Mouse (Mus musculus): Measurements from ENCODE around the gene Slc25a45.
"Not testable (repeated sequence)": the region's sequence is repeated elsewhere in the genome, so short reads cannot be mapped to it uniquely, and the experiment has no call there.

Slc25a45 gene

DNA sequence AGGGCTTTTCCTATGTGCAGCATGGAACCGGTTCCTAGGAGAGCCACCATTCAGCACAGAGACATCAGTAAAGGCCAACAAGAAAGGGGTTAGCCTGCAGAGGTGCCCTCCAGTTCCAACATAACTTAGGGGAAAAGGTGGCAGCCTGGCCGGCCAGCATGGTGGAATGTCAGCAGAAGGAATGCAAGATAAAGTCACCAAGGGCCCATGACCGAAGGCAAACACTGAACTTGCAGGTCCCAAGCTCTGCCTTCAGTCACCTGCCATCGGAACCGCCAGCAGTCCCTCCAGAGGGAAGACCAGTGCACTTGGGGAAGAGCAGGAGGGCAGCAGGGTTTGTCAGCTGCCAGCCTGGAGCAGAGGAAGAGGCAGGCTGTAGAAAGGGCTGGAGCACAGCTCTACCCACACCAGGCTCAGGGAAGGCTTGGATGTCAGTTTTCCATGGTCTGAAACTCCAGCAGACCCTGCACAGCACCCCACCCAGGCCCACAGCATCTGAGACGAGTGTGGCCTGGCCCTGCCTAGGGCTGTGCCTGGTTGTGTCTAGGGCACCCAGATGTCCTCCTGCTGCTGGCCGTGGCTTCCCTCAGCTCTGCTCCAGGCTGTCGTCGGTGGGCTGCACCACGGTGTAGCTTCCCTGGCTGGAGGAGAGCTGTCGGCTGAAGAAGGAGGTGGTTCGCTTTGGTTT lies 25.4 kb upstream of the Slc25a45 start:
- DNase-seq (ENCODE audit: extremely low spot score, low spot score), result no peak

DNA sequence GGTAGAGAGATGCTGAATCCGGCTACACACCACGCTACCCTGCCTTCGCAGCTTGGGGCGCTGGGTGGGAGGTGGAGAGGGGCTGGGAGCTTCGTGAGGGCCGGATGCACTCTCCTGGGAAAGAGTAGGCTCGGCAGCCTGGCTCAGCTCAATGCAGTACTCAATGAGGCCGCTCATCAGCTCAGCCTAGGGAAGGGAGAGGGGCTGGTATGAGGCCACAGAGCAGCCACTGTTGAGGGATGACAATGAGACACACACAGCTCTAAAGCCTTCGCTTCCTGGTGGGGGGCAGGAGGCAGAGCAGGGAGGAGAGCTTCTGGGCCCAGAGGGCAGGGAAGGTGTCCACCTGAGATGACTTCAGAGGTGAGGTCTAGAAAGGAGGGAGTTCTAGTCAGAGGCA lies 21.0 kb upstream of the Slc25a45 start:
- DNase-seq (ENCODE audit: extremely low spot score, low spot score), result no peak

DNA sequence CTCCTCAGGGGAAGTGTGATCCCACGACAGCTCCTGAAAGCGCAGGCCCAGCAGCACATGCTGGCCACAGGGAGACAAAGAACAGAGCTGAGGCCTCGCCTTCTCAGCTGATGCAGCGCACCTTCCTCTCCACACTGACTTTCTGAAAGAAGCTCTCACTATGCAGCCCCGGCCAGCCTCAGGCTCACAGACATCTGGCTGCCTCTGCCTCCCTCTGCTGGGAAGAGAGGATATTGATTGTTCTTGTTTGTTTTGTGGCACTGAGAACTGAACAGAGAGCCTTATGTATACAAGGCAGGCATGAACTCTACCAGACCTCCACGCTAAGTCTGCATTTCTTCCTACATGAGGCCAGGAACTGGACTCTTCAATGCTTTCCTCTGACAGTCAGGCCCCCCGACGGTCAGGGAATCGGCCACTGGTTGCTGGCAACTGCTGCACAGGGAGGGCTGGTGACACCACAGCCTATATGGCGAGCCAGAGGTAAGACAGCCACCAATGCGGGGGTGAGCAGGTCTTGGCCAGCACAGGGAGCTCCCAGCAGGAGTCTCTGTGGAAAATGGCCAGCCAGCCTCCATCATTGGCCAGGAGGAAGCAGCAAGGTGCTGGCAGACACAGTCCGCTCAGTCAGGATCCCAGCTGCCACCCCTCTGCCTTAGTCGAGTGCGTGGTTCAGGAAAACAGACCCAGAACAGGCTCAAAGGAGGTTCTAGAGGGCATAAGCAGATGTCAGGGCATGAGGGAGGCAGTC lies 15.1 kb upstream of the Slc25a45 start:
- no peak for DNase-seq (ENCODE audit: extremely low spot score, low spot score)

DNA sequence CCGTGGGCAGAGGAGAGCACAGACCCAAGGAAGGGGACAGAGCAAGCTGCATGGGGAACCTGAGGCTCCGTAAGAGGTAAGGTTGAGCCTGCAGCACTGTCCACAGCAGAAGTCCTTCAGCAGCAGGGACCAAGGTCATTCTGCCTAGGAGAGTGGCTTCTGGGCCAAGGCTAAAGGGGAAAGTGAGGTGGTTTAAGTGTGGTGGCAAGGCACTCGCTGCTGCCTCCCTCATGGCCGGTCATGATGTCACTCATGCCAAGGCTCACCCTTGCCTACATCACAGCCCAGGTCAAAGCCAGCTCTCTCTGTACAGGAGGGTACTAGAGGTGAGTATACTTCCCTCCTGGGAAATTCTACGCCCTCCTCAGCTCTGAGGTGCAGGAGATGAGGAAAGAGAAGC lies 13.8 kb upstream of the Slc25a45 start:
- no peak for DNase-seq (ENCODE audit: extremely low spot score, low spot score)

DNA sequence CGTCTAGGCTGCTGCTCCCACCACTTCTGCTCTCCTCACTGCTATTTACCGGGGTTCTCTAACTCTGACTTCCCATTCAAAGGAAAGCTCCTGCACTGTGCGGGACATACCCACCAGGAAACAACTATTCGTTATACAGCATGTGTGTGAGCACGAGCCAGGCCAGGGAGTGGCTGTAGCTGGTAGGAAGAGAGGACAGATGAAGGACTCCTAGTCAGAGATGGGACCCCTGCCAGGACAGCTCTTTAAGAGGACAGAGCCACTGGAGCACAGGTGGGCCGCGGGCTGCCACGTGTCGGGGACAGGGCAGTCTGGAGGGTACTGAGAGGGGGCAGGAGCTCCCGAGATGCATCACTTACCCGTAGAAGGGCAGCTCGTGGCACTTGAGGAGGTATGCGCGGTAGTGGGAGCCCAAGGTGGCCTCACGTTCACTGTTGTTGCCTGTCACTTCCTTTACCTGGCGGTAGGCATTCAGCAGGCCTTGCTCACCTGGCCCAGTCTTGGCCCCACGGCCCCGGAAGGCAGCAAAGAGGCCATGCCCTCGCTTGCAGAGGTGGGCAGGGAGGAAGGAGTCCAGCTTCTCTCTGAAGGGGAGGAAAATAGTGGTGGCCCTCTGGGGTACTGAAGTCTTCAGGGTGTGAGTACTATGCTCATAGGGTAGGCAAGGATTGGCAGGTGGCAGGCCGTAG lies 12.8 kb upstream of the Slc25a45 start:
- DNase-seq (ENCODE audit: extremely low spot score, low spot score), result no peak

DNA sequence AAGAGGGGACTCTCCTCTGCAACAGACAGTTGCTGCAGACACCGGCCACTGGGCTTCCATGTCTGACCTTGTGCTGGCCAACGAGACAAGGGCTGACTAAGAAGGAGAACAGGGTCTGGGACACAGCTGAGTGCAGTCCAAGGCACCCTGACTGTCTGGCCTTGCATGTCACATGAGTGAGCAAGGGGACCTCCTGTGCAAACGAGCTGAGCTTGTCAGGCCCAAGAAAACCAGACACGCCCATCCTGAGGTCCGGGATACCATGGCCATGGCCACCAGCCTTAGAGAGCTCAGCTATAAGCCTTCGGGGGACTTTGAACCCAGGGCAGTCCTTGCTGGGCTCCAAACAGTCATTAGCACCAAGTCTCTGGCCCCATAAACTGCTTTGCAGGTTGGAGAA lies 9.5 kb upstream of the Slc25a45 start:
- no peak for DNase-seq (ENCODE audit: extremely low spot score, low spot score)

DNA sequence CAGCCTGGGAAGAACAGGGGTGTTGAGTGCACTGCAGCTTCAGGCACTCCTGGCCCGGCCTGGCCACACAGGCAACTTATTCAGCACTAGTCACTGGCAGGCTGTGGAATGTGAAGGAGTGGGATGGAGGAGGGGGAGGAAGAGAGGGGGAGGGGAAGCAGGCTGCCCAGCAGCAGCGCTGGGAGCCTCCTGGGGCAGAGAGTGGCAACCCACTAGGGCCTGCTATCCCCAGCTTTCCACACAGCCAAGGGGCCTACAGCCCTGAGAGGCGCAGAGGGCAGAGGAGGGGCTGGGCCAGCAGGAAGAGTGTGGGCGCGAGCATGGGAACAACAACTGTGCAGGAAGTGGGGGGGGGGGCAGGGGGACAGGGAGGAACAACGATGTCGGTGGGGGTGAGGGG lies 6.3 kb upstream of the Slc25a45 start:
- peak; percentile 57 for DNase-seq (ENCODE audit: extremely low spot score, low spot score)

DNA sequence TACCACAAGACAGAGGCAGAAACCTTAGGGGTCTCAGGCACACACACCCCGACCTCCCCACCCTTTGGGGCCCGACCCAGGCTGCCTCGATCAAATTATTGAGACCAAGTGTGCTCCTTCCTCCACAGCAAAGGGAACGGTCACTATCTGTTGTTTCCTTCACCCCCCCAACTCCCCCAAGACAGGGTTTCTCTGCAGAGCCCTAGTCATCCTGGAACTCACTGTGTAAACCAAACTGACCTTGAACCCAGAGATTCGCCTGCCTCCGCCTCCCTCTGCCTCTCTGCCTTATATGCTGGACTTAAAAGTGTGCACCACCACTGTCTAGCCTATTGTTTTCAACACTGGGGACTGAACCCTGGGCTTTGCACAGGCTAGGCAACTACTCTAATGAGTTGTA lies 5.9 kb upstream of the Slc25a45 start:
- DNase-seq (ENCODE audit: extremely low spot score, low spot score), result peak; percentile 29

DNA sequence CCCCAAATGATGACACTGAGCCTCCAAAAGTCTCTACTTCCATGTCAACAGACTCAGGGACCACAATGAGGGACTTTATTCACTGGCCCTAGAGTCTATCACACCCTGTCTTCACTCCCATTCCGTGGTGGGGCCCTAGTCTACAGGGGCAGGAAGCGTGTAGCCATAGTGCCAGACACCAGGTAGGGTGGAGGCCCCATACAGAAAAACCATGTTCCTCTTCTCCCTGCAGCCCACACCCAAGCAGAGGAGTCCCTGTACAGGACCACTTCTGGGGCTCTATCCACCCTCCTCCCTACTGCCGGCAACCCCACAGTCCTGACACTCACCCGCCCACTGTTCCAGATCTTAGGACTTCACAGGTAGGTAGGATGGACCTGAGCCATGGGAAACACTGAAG lies 5.1 kb upstream of the Slc25a45 start:
- no peak for DNase-seq (ENCODE audit: extremely low spot score, low spot score)

DNA sequence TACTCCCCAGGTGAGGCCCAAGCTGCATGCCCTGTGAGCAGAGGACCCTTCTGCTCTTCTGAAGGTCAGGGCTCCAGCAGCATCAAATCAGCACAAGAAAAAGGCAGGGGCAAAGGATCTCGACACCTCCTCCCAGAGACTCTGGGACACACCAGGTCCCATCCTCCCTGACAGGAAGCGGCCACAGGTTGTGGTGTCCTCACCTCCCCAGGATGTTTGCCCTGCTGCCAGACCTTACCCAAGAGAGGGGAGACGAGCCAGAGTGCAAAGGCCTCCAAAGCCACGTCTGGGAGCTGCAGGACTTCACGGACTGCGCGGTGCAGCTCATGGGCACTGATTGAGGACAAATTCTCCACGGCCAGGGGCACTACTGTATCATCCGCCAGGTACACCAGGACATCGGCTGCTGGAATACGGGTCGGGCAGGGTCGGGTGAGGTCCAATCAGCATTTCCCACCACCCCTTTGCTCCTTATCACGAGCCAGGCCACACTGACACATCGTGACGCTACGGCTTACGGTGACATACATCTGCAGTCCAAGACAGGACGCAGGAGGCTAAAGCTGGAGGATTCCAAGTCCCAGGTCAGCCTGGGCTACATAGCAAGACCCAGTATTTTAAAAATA lies 4.6 kb upstream of the Slc25a45 start:
- no peak for DNase-seq (ENCODE audit: extremely low spot score, low spot score)

DNA sequence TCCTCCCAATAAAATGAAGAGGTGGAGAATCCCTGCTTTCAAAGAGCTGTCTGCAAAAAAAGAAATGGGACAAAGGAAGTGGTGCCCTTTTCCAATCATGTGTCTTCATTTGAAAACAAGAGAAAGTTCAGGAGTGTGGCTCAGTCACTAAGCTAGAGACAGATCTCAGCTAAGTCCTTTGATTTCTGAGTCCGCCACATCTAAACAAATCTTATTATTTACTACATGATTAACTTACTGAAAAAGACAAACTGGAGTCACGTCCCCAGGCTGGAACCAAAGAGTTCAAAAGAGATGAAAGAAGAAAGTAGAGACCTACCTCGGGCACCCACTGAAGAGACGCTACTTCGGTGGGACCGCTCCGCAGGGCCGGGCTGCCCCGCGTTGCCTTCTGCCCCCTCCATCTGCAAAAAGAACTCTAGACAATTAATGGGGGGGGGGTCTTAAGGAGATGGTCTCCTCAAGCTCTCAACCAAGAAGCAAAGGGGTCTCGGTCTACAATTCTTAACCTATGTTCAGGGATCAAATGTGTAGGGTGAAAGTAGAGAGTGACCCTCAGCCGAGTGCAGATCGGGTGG lies 3.1 kb upstream of the Slc25a45 start:
- DNase-seq (ENCODE audit: extremely low spot score, low spot score), result no peak

DNA sequence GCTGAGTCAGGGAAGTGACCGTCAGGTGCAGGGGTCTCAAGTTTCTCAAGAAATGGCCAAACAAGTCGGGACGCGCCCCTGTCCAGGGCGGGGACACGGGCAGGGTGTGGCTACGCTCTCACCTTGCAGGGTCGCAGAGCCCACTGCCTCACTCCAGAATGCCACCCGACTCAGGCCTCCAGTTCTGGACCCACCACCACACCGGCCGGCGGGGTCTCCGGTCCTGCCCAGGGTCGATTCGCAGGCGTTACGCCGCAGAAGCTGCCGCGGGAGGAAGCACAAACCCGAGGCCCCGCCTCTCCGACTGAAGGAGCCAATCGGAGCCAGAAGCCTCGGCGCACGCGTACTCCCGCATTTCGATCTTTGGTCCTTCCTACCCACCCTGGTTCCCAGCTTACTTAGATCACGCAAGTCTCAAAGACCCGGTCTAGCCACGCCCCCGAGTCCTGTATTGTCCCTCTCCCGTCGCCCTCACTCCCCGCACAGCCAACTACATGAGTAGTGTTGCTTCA lies 2.6 kb upstream of the Slc25a45 start, which contains the start of gene Frmd8:
Frmd8 (minus strand) TSS at position 306 of the 512 bp plus-strand sequence.
- DNase-seq (ENCODE audit: extremely low spot score, low spot score), result peak; percentile 91

DNA sequence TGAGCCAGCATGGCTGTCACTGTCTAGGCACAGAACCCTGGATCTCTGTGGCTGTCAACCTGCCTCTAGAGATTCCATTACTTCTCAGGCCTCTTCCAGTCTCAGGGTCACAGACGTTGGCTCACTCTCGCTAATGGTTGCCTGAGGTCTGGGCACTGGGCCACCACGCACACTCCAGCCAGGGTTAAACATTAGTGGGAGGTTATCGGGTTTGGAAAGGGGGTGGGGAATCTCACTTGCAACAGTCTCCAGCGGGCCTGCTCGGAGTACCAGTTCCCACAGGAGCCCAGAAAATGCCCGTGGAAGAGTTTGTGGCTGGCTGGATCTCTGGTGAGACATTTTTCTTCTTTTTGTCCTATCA lies 734 bp downstream of the Slc25a45 start:
- no peak for DNase-seq (ENCODE audit: extremely low spot score, low spot score)

DNA sequence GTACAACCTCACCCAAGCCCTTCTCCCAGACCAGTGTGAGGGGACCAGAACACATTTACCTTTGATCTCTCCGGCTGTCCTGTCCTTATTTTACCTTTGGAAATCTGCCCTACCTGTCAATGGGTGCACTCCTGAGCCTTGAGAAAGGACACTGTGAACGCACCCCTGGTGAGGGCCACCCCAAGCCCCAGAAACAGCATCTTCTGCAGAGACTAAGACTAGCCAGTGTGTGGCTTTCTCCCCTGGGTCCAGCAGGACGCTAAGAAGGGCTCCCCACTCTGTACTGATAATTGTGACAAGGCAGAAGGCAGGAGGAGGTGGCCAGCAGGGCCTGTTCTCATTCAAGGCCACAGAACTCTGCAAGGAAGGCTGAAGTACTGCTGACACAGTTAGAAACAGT lies 1.3 kb downstream of the Slc25a45 start:
- DNase-seq (ENCODE audit: extremely low spot score, low spot score), result no peak

DNA sequence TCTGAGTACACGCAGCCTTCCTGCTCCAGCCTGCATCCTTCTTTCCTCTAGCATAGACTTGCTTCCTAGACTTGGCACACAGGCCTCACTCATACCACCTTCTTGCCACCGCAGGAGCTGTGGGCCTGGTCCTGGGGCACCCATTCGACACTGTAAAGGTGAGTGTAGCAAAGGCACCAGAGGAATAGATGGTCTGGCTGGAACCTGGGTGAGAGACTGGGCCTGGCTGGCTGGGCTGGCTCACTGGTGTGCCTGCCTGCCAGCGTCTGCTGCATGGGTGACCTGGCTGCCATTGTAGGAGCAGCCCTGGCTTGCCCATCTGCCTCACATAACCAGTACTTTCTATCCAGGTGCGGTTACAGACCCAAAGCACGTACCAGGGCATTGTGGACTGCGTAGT lies 2.1 kb downstream of the Slc25a45 start:
- no peak for DNase-seq (ENCODE audit: extremely low spot score, low spot score)

DNA sequence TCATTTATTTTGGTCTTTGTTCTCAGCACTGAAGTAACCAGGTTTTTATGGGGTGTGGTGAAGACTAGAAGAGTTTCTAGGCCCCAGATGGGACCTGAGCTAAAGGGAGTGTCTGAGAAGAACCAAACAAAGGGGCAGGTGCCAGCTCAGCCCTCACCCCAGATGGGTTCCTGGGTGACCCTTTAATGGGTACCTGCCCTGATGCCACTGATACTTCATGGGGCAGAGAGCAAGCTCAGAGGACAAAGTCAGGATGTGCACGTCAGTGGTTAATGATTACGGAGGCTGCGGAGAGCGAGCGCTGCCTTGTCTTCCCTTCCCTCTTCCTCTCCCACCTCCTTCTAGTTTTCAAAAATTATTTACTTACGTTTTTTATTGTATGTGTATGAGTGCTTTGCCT lies 3.5 kb downstream of the Slc25a45 start:
- DNase-seq (ENCODE audit: extremely low spot score, low spot score), result no peak

DNA sequence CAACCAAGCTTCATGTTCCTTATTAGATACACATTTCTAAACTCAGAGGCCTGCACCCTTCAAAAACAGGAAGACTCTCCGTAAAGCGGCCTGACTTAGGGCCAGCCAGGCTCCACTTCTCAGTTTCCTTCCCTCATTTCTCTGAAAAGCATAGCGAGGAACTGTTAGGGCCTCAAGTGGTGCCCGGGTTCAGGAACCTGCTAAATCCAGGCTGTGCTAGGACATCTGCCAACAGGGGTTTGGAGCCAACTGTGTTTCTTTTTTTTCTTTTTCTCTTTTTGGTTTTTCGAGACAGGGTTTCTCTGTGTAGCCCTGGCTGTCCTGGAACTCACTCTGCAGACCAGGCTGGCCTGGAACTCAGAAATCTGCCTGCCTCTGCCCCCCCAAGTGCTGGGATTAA lies 4.5 kb downstream of the Slc25a45 start:
- not testable (repeated sequence) for DNase-seq (ENCODE audit: extremely low spot score, low spot score)

DNA sequence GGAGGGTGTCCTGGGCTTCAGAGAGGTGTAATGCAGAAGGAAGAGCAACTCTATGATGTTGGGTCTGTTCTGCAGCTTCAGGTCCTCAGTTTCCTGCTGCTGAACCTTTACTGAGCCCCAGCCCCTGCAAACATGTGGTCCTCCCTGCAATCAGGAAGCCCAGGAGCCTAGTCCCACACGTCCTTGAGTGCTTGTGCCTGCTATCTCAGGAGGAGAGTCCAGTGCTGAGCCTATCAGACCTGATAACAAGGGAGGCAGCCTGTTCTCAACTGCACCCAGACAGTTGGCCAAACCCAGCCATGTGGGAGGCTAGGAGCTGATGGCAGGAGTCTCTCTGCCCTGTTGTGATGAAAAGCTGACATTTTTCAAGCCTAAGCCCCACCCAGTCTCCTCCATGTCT lies 6.3 kb downstream of the Slc25a45 start:
- DNase-seq (ENCODE audit: extremely low spot score, low spot score), result no peak

DNA sequence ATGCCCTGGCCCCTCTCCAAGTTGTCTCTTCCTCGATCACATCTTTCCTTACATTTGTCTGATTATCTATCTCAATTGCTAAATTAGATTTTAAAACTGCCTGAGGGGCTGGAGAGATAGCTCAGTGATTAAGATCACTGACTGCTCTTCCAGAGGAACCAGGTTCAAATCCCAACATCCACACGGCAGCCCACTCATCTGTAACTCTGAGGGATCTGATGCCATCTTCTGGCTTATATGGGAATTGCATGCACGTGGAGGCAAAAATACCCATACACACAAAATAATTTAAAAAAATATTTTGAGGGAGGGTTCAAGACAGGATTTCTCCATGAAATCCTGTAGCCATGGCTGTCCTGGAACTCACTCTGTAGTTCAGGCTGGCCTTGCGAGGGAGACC lies 8.2 kb downstream of the Slc25a45 start:
- no peak for DNase-seq (ENCODE audit: extremely low spot score, low spot score)

DNA sequence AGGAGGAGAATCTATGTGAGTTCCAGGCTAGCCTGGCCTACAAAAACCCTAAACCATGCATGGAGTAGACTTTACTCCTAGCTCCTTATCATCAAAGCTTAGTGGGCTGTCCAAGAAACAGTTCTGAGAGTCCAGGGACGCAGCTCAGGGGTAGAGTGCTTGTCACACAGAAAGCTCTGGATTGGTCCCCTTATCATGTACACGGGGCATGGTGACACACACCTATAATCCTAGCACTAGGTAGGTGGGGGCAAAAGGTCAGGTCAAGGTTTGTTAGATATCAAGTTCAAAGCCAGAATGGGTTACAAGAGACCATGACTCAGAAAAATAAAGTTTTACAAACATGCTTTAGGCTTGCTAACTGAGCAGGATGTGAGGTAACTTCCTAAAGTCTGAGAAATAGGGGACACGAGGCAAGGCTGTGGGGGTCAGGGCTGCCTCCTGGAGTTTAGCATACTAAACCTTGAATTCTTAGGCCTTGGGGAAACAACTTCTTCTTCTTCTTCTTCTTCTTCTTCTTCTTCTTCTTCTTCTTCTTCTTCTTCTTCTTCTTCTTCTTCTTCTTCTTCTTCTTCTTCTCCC lies 9.7 kb downstream of the Slc25a45 start:
- DNase-seq (ENCODE audit: extremely low spot score, low spot score), result no peak

DNA sequence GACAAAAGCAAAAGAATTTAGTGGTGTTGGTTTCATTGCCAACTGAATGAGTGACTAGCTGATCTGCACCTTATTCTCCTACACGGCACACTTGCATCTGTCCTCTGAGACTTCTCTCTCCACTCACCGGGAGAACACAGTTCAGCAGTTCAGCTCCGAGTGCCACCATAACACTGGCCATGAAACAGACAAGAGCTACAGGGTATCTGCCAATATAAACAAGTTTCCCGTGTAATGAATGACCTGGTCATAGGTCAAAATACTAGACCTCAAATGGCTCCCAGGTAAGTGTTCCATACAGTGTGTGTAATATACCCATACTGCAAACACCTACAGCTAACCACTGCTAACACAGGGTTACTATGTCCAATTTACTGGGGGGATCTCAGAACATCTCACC lies 11.6 kb downstream of the Slc25a45 start:
- no peak for DNase-seq (ENCODE audit: extremely low spot score, low spot score)
